Mouse (Mus musculus) C2C12 (cell line): ENCODE results near the gene Tnrc18.

Source experiments
- CTCF ChIP-seq: IDR thresholded peaks from one replicate; pipeline ENCODE4 v1.5.1; 2011; ENCODE audit not compliant: control insufficient read depth, insufficient read depth, insufficient read length
- MYOD1 ChIP-seq: IDR thresholded peaks from one replicate; pipeline ENCODE4 v1.6.1; 2011; ENCODE audit warnings: low read depth; ENCODE audit not compliant: control insufficient read depth, insufficient read length
- USF1 ChIP-seq: IDR thresholded peaks from one replicate; pipeline ENCODE4 v1.6.1; 2011; ENCODE audit warnings: low read depth, mild to moderate bottlenecking, control low read depth, moderate library complexity

- TF ChIP-seq CTCF = no peak
- no peak for TF ChIP-seq USF1
- TF ChIP-seq MYOD1 = no peak
Measured at GRCm38 (mm10) chr5:142692971-142693737, 124.3 kb downstream of the Tnrc18 start.
